Mouse (Mus musculus) layer of hippocampus, adult 9-10 months (tissue): ENCODE measurements around the gene Hist1h3g.
"Not testable (repeated sequence)": the region's sequence is repeated elsewhere in the genome, so short reads cannot be mapped to it uniquely, and the experiment has no call there.

Experiments used
- DNase-seq: peaks from one replicate; pipeline ENCODE4 v3.0.0; 2022; ENCODE audit warnings: low spot score

Hist1h3g gene

DNA sequence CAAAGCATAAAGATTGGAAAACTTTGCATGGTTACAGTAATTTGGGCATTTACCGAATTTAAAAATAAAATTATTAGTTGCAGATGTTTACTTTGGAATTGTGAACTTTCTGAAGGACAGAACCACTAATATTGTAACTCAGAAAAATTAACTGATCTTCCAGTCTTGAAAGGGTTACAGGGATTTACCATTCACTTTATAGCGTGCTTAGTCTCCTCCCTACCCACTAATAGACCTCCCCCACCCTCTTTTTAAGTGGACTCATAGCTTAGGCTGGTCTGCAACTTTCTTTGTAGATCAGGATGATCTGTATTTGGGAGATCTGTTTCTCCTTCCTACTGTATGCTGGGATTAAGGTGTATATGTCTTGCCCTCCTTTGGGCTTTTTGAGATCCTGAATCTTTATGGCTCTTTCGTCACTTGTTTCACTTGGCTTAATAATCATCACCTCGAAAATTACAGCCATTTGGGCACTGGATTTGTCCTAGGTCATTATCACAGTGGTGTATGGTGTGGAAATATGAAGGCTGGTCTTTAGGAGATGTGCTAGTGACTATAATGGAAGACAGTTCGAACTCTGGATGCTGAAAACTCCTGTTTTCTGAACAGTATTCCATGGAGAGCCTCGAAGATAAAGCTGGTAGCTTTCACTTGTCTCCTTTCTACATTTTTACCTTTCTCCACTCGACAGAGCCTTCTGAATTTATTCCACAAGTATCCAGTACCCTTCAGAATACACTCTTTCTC, 1.0 kb downstream of the Hist1h3g start:
- DNase-seq = no peak

DNA sequence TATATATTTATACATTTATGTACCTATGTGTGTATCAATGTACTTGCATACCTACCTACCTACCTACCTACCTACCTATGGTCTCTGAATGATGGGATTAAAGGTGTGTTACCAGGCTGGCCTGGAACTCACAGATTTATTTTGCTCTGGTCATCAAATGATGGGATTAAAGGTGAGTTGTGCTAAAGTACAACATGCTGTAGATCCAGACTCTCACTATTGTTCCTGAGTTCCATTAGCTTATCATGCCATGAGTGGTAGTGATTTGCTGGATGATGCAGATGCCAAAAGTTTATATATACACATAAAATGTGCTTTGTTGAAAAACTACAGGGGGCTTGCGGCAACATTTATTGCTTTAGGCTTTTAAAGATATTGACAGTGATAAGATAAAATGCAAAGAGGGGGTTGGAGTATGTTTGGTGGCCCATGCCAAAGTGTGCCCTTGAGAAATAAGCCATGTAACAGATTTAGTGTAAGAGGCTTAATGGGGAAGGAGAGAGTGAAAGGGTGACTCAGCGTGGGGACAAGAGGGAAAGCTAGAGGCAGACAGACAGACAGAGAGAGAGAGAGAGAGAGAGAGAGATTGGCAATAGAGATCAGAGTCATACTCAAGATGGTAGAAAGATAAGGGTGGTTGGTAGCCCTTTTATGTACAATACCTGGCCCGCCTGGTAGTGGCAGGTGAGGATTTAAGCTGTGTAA, 1.9 kb downstream of the Hist1h3g start:
- DNase-seq = no peak

DNA sequence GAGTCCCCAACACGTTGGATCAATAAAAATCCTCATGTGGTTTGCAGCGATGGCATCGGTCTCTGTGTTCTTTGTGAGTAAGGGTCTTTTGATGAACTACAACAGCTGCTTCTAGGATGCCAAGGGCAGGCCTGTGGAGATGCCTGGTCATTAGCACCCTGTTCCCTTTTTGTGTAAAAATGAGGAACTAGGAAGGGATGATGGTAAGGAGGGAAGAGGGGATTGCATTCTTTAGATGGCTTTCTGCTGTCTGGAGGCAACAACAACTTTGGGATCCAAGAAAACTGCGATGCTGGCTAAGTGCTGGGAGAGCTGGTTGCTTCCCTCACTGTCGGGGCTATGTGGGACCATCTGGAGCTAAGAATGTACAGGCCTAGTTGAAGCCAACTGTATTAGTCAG, 3.0 kb downstream of the Hist1h3g start:
- DNase-seq = no peak

DNA sequence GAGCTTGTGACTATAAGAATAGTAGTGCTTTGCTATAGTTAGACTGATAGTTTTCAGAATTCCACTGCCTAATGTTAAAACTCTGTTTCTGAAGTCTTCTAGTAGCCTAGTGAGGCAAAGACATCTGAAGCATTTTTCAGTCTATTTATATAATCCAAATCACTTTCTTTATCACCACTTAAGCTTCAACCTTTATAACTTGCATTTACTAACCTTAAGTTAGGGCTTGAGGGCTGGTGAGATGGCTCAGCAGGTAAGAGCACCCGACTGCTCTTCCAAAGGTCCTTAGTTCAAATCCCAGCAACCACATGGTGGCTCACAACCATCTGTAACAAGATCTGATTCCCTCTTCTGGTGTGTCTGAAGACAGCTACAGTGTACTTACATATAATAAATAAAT, 4.6 kb downstream of the Hist1h3g start:
- not testable (repeated sequence) for DNase-seq

DNA sequence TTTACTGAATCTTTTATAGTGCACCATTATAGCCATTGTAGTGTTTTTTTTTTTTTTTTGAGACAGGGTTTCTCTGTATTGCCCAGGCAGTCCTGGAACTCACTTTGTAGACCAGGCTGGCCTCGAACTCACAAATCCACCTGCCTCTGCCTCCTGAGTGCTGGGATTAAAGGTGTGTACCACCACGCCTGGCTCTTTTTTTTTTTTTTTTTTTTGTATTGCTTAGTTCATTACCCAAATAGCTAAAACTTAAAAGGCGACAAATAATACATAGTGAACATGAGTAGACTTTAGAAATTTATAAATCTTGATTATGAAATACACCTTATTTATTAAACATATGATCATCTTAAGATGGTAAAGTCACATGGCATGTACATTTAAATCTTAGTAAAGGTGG, 6.3 kb downstream of the Hist1h3g start:
- DNase-seq = no peak

DNA sequence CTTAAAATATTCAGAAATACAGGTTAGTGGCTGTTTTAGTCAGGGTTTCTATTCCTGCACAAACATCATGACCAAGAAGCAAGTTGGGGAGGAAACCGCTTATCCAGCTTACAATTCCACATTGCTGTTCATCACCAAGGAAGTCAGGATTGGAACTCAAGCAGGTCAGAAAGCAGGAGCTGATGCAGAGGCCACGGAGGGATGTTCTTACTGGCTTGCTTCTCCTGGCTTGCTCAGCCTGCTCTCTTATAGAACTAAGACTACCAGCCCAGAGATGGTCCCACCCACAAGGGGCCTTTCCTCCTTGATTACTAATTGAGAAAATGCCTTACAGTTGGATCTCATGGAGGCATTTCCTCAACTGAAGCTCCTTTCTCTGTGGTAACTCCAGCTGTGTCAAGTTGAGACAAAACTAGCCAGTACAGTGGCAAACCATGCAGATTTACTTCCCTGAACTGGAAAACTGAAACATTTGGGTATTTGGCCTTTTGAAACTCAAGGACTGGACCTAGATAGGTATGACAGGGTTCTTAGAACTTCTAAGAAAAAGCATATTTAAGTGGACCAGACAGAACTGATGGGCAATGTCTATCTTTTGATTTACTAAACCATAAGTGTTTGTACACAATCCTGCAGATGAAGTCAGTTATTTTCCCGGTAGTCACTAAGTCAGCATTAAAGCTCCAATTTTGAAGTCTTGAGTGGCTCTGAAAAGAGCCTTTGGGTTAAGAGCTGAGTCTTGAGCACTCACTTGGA, 7.2 kb downstream of the Hist1h3g start:
- DNase-seq = not testable (repeated sequence)

DNA sequence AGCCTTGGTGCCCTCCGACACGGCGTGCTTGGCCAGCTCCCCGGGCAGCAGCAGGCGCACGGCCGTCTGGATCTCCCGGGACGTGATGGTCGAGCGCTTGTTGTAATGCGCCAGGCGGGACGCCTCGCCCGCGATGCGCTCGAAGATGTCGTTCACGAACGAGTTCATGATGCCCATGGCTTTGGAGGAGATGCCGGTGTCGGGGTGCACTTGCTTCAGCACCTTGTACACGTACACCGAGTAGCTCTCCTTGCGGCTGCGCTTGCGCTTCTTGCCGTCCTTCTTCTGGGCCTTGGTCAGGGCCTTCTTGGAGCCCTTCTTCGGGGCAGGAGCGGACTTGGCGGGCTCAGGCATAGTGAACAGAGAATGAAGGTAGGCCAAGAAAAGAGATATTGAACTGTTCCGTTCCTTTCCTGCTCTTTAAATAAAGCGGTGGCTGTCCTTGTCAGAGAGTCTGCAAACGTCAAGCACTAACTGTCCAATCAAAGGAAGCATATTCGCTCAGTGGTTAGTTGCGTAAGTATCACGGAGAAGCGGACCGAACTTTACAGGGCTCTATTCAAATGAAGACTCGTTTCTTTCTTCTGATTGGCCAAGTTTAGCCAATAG, 7.9 kb downstream of the Hist1h3g start, which contains the start of gene Hist1h2bh:
Gene Hist1h2bh (minus strand): TSS at position 394 of the 609 bp plus-strand sequence.
- peak; percentile 81 for DNase-seq

DNA sequence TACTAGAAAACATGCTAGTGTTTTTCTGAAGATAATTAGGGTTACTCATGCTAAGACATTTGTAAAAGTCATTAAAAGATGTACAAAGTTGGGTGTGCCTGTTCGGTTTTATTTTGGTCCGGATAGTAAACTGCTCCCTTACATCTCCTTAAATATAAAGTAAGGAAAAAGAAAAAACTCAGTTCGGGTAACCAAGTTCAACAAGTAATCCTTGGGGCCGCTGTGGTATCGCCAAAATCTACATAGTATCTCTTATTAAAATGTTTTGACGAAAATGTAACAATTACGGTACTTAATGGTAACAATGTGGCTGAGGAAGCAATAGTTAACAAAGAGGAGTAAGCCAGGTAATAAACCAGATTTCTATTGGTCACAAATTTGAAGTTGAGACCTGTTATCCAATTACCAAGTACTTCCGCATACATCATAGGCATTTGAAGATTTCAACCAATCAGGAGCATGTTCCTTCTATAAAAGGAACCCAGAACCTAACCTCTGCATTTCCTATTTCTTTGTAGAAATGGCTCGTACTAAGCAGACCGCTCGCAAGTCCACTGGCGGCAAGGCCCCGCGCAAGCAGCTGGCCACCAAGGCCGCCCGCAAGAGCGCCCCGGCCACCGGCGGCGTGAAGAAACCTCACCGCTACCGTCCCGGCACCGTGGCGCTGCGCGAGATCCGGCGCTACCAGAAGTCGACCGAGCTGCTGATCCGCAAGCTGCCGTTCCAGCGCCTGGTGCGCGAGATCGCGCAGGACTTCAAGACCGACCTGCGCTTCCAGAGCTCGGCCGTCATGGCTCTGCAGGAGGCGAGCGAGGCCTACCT, 9.0 kb downstream of the Hist1h3g start, which contains the start of gene Hist1h3f:
Gene Hist1h3f (plus strand): TSS at position 88 of the 822 bp plus-strand sequence.
- DNase-seq = peak; percentile 94

DNA sequence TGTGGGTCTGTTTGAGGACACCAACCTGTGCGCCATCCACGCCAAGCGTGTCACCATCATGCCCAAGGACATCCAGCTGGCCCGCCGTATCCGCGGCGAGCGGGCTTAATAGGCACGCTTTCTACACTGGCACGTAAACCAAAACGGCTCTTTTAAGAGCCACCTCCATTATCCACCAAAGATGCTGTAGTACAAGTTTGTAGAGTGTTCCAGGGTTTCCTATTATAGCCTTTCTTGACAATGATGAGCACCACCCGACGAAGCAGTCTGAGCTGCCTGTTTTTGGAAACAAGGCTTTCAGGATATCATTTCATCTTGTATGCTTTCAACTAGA, 9.5 kb downstream of the Hist1h3g start:
- not testable (repeated sequence) for DNase-seq

DNA sequence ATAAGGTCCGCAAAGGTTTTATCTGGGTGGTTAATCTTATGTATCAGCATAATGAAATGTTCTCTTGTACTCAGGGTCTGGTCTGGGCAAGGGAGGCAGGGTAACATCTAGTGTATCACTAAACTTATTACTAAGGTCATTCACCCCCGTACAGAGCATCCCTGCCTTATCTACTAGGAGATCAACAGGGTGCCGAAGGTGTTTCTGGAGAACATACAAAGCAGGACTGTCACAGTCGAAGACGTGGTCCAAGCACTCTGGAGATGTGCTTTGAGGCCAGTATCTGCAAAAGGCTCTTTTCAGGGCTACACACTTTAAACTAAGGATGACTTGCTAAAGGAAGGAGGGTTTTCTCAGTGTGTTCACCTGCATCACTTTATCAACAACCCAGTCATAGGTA, 11.5 kb downstream of the Hist1h3g start:
- no peak for DNase-seq

DNA sequence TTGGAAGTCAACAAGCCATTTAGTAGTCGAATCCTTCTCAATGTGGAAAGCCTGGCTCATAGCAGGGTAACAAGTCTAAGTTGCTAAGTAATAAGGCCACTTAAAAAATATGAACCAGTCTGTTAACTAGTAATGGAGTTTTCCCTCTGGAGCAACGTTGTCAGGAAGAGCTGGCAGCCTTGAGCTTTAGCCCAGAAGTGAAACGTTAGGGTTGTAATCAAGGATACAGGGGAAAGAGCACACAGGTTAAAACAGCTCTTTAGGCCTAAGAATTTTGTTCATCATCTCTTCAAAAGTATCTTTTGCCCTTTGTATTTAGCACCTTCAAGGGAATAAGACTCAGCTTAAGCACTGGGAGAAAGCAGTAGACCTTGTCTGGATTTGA, 15.5 kb downstream of the Hist1h3g start:
- DNase-seq = no peak

DNA sequence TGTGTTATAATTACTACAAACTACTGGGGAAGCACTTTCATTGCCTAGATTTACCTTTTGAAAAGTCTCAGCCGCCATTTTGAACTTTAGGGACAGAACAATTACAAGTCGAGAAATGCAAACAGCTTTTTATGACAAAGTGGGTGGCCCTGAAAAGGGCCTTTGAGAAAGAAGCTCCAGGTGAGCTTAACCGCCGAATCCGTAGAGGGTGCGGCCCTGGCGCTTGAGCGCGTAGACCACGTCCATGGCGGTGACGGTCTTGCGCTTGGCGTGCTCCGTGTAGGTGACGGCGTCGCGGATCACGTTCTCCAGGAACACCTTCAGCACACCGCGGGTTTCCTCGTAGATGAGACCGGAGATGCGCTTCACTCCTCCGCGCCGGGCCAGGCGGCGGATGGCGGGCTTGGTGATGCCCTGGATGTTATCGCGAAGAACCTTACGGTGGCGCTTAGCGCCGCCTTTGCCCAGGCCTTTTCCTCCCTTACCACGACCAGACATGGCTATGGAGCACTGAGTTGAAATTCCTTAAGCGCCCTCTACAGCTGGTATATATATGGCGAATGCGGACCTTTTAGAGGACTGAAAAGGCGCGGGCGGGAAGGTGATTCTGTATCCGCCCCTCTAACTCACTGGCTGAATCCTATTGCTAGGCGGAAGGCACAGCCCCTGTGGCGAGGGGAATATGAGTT, 16.1 kb downstream of the Hist1h3g start, which contains the start of gene Hist1h4f:
Gene Hist1h4f (minus strand): TSS at position 503 of the 689 bp plus-strand sequence.
- DNase-seq = peak; percentile 94

DNA sequence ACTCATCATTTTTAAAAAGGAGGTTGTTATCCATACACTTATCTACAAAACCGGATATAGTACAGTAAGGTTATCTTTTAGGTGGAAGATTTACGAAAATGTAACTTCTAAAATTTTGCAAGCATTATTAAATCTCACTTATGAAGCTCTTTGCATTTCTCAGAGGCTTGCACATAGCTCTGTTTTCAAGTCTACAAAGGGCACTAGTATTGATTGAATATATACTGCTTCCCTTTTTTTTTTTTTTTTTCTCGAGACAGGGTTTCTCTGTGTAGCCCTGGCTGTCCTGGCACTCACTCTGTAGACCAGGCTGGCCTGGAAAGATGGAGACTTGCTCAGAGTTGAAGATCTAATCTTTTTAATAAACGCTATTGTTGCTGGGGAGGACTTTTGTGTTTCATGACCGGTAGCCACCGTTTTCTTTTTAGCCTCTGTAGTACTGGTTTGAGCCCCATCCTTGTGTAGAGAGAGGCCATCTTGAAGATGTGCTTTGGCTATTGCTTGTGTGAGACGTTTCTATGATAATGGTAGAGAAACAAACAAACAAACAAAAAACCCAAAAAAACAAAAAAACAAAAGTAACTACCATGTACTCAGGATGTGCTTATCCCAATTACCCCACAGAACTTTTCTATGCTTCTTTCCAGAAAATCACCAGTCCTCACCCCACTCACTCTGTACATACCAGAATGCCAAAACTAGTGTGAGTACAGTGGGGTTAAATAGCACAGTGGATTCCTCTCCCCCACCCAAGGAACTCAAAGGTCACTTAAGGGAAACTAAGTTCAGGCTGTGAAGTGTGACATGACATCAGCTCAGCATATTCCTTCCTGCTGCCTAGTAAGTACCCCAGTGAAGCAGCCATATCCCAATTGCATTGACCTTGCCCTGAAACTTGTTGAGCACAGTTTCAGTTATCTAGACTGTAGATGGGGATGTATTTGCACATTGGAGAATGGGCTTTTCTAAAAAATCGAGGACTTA, 17.0 kb downstream of the Hist1h3g start:
- DNase-seq = no peak

DNA sequence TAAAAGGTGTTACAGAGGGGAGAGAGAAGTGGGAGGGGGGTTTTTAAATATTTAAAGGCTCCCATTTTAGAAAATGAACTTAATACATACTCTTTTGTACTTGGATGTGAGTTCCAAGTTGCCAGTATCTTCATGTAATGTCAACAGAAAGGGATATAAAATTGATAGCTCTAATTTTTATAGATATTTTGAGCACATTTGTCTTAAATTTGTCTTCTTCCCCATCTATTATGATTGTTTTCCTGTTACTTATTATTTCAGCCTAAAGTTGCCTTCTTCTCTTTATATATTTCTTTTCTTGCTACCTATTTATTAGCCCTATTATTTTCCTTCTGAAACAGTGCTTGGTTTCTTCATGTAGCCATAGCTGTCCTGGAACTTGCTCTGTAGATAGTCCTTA, 17.7 kb downstream of the Hist1h3g start, which contains the start of gene Hist1h1d:
Gene Hist1h1d (plus strand): TSS at position 301 of the 400 bp plus-strand sequence.
- no peak for DNase-seq

DNA sequence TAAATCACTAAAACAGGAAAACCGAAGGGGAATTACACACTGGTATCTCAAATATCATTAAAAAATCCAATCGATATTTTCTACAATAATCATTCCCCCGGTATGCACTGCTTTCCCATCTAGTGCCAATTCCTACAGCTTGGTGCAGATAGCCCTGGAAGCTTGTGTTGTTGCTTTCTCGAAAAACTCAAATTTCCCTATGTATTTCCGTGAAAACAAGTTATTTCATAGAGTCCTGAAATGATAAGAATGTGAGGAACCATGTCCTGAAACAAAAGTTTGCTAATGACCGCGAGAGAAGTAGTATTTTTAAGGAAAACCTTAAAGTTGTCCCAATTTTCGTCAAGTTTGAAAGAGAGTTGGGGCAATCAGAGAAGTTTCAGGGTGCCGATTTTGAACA, 19.2 kb downstream of the Hist1h3g start:
- no peak for DNase-seq

DNA sequence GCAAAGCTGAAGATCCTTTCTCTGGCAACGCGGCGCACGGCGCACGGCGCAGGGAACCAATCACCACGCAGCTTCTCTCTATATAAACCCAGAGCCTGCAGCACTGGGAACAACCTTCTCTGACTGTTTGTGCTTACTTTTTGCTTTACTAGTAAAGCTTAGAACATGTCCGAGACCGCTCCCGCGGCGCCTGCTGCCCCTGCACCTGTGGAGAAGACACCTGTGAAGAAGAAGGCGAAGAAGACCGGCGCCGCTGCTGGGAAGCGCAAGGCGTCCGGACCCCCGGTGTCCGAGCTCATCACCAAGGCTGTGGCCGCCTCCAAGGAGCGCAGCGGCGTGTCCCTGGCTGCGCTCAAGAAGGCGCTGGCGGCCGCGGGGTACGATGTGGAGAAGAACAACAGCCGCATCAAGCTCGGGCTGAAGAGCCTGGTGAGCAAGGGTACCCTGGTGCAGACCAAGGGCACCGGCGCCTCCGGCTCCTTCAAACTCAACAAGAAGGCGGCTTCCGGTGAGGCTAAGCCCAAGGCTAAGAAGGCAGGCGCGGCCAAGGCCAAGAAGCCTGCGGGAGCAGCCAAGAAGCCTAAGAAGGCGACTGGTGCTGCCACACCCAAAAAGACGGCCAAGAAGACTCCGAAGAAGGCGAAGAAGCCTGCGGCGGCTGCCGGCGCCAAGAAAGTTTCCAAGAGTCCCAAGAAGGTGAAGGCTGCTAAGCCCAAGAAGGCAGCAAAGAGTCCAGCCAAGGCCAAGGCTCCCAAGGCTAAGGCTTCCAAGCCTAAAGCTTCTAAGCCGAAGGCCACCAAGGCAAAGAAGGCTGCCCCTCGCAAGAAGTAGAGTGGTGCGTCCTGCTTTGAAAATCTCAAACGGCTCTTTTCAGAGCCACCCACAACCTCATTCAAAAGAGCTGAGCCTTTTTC, 20.0 kb downstream of the Hist1h3g start:
- DNase-seq = no peak

DNA sequence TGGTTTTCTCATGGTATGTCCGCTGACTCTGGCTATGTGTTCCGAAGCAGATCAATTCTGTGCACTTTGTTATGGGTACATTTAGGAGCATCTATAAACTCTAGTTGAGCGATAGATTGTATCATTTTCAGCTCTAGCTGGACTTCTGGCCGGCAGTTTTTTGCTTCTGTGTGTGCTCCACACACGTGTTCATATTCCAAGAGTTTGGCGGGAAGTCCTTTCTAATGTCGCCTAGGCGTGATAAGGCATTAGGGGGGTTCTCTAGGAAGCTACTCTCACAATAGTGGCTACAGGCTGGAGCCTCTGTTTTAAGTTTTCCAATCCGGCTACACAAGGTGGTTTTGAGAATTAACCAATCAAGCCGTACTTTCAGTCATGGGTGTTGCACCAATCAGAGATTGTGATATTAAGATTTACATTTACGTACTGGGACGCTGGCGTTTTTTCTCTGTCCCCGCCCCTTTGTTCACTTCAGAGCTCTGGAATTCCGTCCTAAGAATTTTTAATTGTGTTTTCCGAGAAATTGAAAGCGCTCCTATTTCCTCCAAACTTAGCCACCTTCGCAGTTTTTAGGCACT, 20.7 kb downstream of the Hist1h3g start:
- DNase-seq = peak; percentile 87

DNA sequence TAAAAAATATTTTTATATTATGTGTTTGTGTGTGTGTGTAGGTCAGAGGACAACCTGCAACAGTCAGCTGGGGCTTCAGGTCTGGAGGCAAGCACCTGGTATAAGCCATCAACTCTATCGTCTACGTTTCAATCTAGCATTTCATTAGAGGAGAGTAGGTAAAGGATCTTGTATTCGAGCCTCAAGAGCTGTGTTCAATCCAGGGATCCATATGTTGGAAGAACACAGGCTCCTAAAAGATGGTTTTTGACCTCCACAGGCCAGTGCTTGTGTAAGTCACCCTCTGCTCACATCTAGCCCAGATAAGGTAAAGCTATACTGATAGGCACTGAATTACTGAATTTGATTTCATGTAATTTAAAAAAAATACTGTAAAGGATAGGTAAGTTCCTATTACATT, 21.7 kb downstream of the Hist1h3g start:
- DNase-seq = no peak
